Mouse (Mus musculus) megakaryocyte, embryonic 14.5 days (primary cell): ENCODE data around the gene Slc43a2.

Experiments used
- FLI1 ChIP-seq: IDR thresholded peaks from 2 replicates; pipeline ENCODE4 v1.6.1; 2012; ENCODE audit warnings: low read length, inconsistent platforms, mixed read lengths
- GATA1 ChIP-seq: IDR thresholded peaks from 3 replicates; pipeline ENCODE4 v1.6.1; 2012; ENCODE audit warnings: mixed read lengths, low read length, inconsistent platforms, borderline replicate concordance

DNA sequence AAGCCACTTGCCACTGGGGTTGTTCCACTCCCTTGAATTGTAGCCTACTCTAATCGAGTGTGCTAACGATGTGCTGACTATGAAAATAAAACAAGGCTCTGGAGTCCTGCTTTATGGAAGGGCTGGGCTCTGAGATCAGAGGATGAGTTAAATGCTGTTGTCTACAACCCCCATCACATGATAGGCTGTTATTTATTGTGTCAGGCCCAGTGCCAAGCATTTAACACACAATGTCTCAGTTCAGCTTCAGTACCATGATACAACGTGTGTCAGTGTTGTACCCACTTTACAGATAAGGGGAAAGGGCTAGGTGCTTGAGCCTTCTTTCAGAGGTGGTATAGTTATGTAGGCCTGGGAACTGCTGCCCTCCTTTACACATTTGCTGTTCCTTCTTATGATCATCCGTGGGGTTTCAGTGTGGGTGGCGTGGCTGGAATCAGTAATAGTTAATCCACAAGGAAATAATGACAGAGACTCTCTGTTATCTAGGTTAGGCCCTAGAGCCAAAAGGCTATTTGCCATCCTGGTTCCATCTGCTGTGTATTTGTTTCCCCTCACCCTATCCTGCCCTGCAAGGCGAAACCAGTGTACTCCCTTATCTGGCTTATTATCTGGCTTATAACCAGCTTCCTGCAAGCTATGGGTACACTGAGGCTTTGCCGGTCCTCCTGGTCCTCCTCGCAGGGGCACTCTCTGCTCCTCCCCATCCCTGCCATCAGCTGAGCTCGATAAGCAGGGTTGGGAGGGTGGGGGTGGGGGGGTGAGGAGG lies 36.0 kb downstream of the Slc43a2 start:
- TF ChIP-seq FLI1 (no peak), GATA1 (no peak)
